Mouse (Mus musculus): ENCODE results near the gene Tpte. TPM values are rescaled to one million over a fixed set of nuclear protein-coding genes. Genes with fewer than 3 reads are reported as not detected.

Gene Tpte
- polyA plus RNA-seq, 1 experiment from 2014 or later = not detected

- H3K9me3 ChIP-seq (ENCODE audit: control insufficient read depth, low read length) = no peaks in the 10 kb centered on the region
- no peak overlapping the region for H3K4me3 ChIP-seq (replicated peaks; ENCODE audit: low read length)
- no peaks in the 10 kb centered on the region for H3K36me3 ChIP-seq (ENCODE audit: control insufficient read depth, insufficient read depth)
- no peak overlapping the region for H3K9ac ChIP-seq (replicated peaks; ENCODE audit: low read depth, low read length)
- H3K4me1 ChIP-seq (replicated peaks; ENCODE audit: control insufficient read depth, insufficient read depth, low read length) = peaks cover 2% of the 10 kb centered on the region
- no peaks in the 10 kb centered on the region for H3K27me3 ChIP-seq (replicated peaks; ENCODE audit: control insufficient read depth, insufficient read depth, low read length)
- no peak overlapping the region for H3K27ac ChIP-seq (ENCODE audit: low read length)
- no peak for ATAC-seq
- H3K4me2 ChIP-seq (ENCODE audit: low read length) = no peak overlapping the region
- 77% methylated on average over 6 of the region's 6 CpGs for WGBS
Measured at GRCm38 (mm10) chr8:22405733-22406132, 122.5 kb downstream of the Tpte start.

GRCm38 (mm10) chr8:22410688-22411281 is 127.5 kb downstream of the Tpte start:
- peak; percentile 10; the same call in 1 of the 2 replicates for ATAC-seq
- Histone ChIP-seq H3K9me3 (ENCODE audit: control insufficient read depth, low read length) (no peaks in the 10 kb centered on the region), H3K4me1 (replicated peaks; ENCODE audit: control insufficient read depth, insufficient read depth, low read length) (peaks cover 13% of the 10 kb centered on the region), H3K27ac (ENCODE audit: low read length) (peak overlapping the region; percentile 12; the same call in 1 of the 2 replicates), H3K4me2 (ENCODE audit: low read length) (peak overlapping the region; percentile 76), H3K27me3 (replicated peaks; ENCODE audit: control insufficient read depth, insufficient read depth, low read length) (no peaks in the 10 kb centered on the region), H3K36me3 (ENCODE audit: control insufficient read depth, insufficient read depth) (peaks cover 2% of the 10 kb centered on the region; the same call in 1 of the 2 replicates), H3K4me3 (replicated peaks; ENCODE audit: low read length) (peak overlapping the region; percentile 85), H3K9ac (replicated peaks; ENCODE audit: low read depth, low read length) (peak overlapping the region; percentile 78)
- 15% methylated on average over 16 of the region's 16 CpGs for WGBS

GRCm38 (mm10) chr8:22411282-22411702 is 128.1 kb downstream of the Tpte start, which contains the start of gene Mrps31:
Mrps31 (plus strand) TSS chr8:22411361.
- H3K4me2 ChIP-seq (ENCODE audit: low read length) = peak within 1 kb of the TSS; percentile 76
- no peaks in the 10 kb centered on the region for H3K27me3 ChIP-seq (replicated peaks; ENCODE audit: control insufficient read depth, insufficient read depth, low read length)
- peaks cover 13% of the 10 kb centered on the region for H3K4me1 ChIP-seq (replicated peaks; ENCODE audit: control insufficient read depth, insufficient read depth, low read length)
- peak; percentile 98 for ATAC-seq
- H3K9ac ChIP-seq (replicated peaks; ENCODE audit: low read depth, low read length) = peak within 1 kb of the TSS; percentile 78
- peaks cover 5% of the 10 kb centered on the region; the same call in 1 of the 2 replicates for H3K36me3 ChIP-seq (ENCODE audit: control insufficient read depth, insufficient read depth)
- peak within 1 kb of the TSS; percentile 85 for H3K4me3 ChIP-seq (replicated peaks; ENCODE audit: low read length)
- 0% methylated on average over 25 of the region's 25 CpGs for WGBS
- no peaks in the 10 kb centered on the region for H3K9me3 ChIP-seq (ENCODE audit: control insufficient read depth, low read length)
- peak within 1 kb of the TSS; percentile 87 for H3K27ac ChIP-seq (ENCODE audit: low read length)

GRCm38 (mm10) chr8:22411971-22412370 is 128.7 kb downstream of the Tpte start:
- Histone ChIP-seq H3K4me2 (ENCODE audit: low read length) (peak overlapping the region; percentile 76), H3K4me3 (replicated peaks; ENCODE audit: low read length) (peak overlapping the region; percentile 85), H3K4me1 (replicated peaks; ENCODE audit: control insufficient read depth, insufficient read depth, low read length) (peaks cover 13% of the 10 kb centered on the region), H3K27me3 (replicated peaks; ENCODE audit: control insufficient read depth, insufficient read depth, low read length) (no peaks in the 10 kb centered on the region), H3K27ac (ENCODE audit: low read length) (no peak overlapping the region), H3K9ac (replicated peaks; ENCODE audit: low read depth, low read length) (peak overlapping the region; percentile 78), H3K9me3 (ENCODE audit: control insufficient read depth, low read length) (no peaks in the 10 kb centered on the region), H3K36me3 (ENCODE audit: control insufficient read depth, insufficient read depth) (peaks cover 5% of the 10 kb centered on the region; the same call in 1 of the 2 replicates)
- ATAC-seq = no peak
- WGBS = 22% methylated on average over 8 of the region's 8 CpGs

Other genes with a start within 250 kb of the Tpte start
- 1.7 and 1.9 TPM in 2 replicates for gene Atp7b, start 223.1 kb upstream of the Tpte start, polyA plus RNA-seq (2015; fragmentation: Nextera tagmentation; extraction: Ambion mirVana)
- gene Alg11, start 222.7 kb upstream of the Tpte start, polyA plus RNA-seq (2015; fragmentation: Nextera tagmentation; extraction: Ambion mirVana) = 33.6 and 37.8 TPM in 2 replicates
- 0.32 and 0.52 TPM in 2 replicates for gene Nek5, start 158.4 kb upstream of the Tpte start, polyA plus RNA-seq (2015; fragmentation: Nextera tagmentation; extraction: Ambion mirVana)
- gene Nek3, start 117.0 kb upstream of the Tpte start, polyA plus RNA-seq (2015; fragmentation: Nextera tagmentation; extraction: Ambion mirVana) = 6.9 and 7.1 TPM in 2 replicates
- gene Ckap2, start 97.6 kb upstream of the Tpte start, polyA plus RNA-seq (2015; fragmentation: Nextera tagmentation; extraction: Ambion mirVana) = 24.7 and 27.4 TPM in 2 replicates
- 38.7 and 40.9 TPM in 2 replicates for gene Vps36, start 90.6 kb upstream of the Tpte start, polyA plus RNA-seq (2015; fragmentation: Nextera tagmentation; extraction: Ambion mirVana)
- gene Thsd1, start 56.1 kb upstream of the Tpte start, polyA plus RNA-seq (2015; fragmentation: Nextera tagmentation; extraction: Ambion mirVana) = 6.6 and 9.2 TPM in 2 replicates
- 8.7 and 11.2 TPM in 2 replicates for gene Slc25a15, start 115.2 kb downstream of the Tpte start, polyA plus RNA-seq (2015; fragmentation: Nextera tagmentation; extraction: Ambion mirVana)
- 32.5 and 34.1 TPM in 2 replicates for gene Mrps31, start 127.9 kb downstream of the Tpte start, polyA plus RNA-seq (2015; fragmentation: Nextera tagmentation; extraction: Ambion mirVana)

All from forebrain, embryonic 16.5 days (tissue).